Mouse (Mus musculus): ENCODE data around the gene Vamp2. TPM values are rescaled to one million over a fixed set of nuclear protein-coding genes. Genes with fewer than 3 reads are reported as not detected.

The Vamp2 gene
- total RNA-seq, 4 experiments from 2014 or later, result 31.4 to 39.6 (median 35.6) TPM

- no peak for DNase-seq (ENCODE audit: low spot score in 2 of 2)
Observed at GRCm38 (mm10) chr11:69064259-69065133, 23.8 kb upstream of the Vamp2 start.

- no peak for DNase-seq (ENCODE audit: low spot score in 2 of 2)
Observed at GRCm38 (mm10) chr11:69065394-69065925, 22.8 kb upstream of the Vamp2 start.

- DNase-seq (ENCODE audit: low spot score in 2 of 2), result peak in 1 of 2 experiments; percentile 36
Observed at GRCm38 (mm10) chr11:69066163-69066861, 22.0 kb upstream of the Vamp2 start.

- DNase-seq (ENCODE audit: low spot score in 2 of 2), result peak; percentile 84 to 87
Observed at GRCm38 (mm10) chr11:69066956-69067355, 21.3 kb upstream of the Vamp2 start.

- no peak for DNase-seq (ENCODE audit: low spot score in 2 of 2)
Observed at GRCm38 (mm10) chr11:69067601-69068000, 20.7 kb upstream of the Vamp2 start.

GRCm38 (mm10) chr11:69070093-69070492, 18.2 kb upstream of the Vamp2 start:
- no peak for DNase-seq (ENCODE audit: low spot score in 2 of 2)

- DNase-seq (ENCODE audit: low spot score in 2 of 2), result peak; percentile 85 to 91
Observed at GRCm38 (mm10) chr11:69070590-69071222, 17.6 kb upstream of the Vamp2 start, which contains the start of gene Tmem107. Gene Tmem107 (plus strand): TSS chr11:69070806.

GRCm38 (mm10) chr11:69071262-69071661, 17.0 kb upstream of the Vamp2 start:
- no peak for DNase-seq (ENCODE audit: low spot score in 2 of 2)

GRCm38 (mm10) chr11:69072234-69072633, 16.1 kb upstream of the Vamp2 start:
- DNase-seq (ENCODE audit: low spot score in 2 of 2), result no peak

- no peak for DNase-seq (ENCODE audit: low spot score in 2 of 2)
Observed at GRCm38 (mm10) chr11:69072666-69073064, 15.6 kb upstream of the Vamp2 start.

- DNase-seq (ENCODE audit: low spot score in 2 of 2), result peak; percentile 71 to 75
Observed at GRCm38 (mm10) chr11:69073065-69073888, 15.0 kb upstream of the Vamp2 start.

GRCm38 (mm10) chr11:69073951-69074775, 14.1 kb upstream of the Vamp2 start:
- DNase-seq (ENCODE audit: low spot score in 2 of 2), result no peak

GRCm38 (mm10) chr11:69074776-69075069, 13.6 kb upstream of the Vamp2 start:
- no peak for DNase-seq (ENCODE audit: low spot score in 2 of 2)

- no peak for DNase-seq (ENCODE audit: low spot score in 2 of 2)
Observed at GRCm38 (mm10) chr11:69075764-69076479, 12.4 kb upstream of the Vamp2 start.

GRCm38 (mm10) chr11:69076572-69076971, 11.7 kb upstream of the Vamp2 start:
- DNase-seq (ENCODE audit: low spot score in 2 of 2), result no peak

GRCm38 (mm10) chr11:69077316-69077715, 11.0 kb upstream of the Vamp2 start:
- no peak for DNase-seq (ENCODE audit: low spot score in 2 of 2)

- DNase-seq (ENCODE audit: low spot score in 2 of 2), result no peak
Observed at GRCm38 (mm10) chr11:69078041-69078440, 10.2 kb upstream of the Vamp2 start.

GRCm38 (mm10) chr11:69078805-69079438, 9.4 kb upstream of the Vamp2 start:
- DNase-seq (ENCODE audit: low spot score in 2 of 2), result no peak

All from gastrocnemius, adult 8-10 months (tissue).